Mouse (Mus musculus): ENCODE data around the gene Ankrd22. TPM values are rescaled to one million over a fixed set of nuclear protein-coding genes. Genes with fewer than 3 reads are reported as not detected.

Gene Ankrd22
- polyA plus RNA-seq, 2 experiments = 0.12 to 0.22 TPM

DNA sequence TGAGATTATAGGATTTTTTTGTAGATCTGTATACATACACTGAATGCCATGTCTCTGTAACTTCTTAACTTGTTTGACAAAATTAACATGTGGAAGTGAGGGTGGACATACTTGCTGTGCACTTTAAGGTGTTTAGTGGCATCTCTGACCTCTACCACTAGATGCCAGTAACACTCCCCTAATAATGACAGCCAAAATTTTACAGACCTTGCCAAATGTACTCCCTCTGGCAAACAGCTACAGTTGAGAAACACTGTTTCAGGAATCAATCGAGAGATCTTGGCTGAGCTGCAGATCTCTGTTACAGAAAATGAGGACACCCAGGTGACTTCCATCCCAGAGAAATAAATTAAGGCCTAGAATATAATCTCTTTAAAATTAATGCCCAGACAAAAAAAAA, 69.6 kb downstream of the Ankrd22 start:
- ATAC-seq (ENCODE audit: insufficient read depth) = no peak
- H3K9me3 ChIP-seq (ENCODE audit: control insufficient read depth, low read length) = no peaks in the 10 kb centered on the region
- H3K36me3 ChIP-seq (replicated peaks; ENCODE audit: control insufficient read depth, insufficient read depth, low read depth) = no peaks in the 10 kb centered on the region
- no peak for TF ChIP-seq EP300 (IDR thresholded peaks at IDR 0.05; ENCODE audit: low read depth)
- no peak for TF ChIP-seq CTCF (IDR thresholded peaks at IDR 0.05; ENCODE audit: low read depth)
- no peak overlapping the region for H3K4me2 ChIP-seq (ENCODE audit: low read depth)
- H3K27ac ChIP-seq = no peak overlapping the region
- DNase-seq (ENCODE audit: low read depth in 3 of 3, low spot score in 3 of 3) = no peak
- 42% methylated on average over 1 of the region's 1 CpGs for WGBS (ENCODE audit: insufficient replicate concordance)
- H3K4me3 ChIP-seq (ENCODE audit: insufficient read depth in 1 of 2, low read depth in 2 of 2, low read length in 2 of 2) = no peak overlapping the region
- no peaks in the 10 kb centered on the region for H3K27me3 ChIP-seq (ENCODE audit: control insufficient read depth, insufficient read depth, low read length)
- H3K4me1 ChIP-seq (replicated peaks; ENCODE audit: control insufficient read depth in 2 of 2, insufficient read depth in 2 of 2, low read length in 1 of 2) = no peaks in the 10 kb centered on the region
- H3K9ac ChIP-seq (replicated peaks) = no peak overlapping the region

DNA sequence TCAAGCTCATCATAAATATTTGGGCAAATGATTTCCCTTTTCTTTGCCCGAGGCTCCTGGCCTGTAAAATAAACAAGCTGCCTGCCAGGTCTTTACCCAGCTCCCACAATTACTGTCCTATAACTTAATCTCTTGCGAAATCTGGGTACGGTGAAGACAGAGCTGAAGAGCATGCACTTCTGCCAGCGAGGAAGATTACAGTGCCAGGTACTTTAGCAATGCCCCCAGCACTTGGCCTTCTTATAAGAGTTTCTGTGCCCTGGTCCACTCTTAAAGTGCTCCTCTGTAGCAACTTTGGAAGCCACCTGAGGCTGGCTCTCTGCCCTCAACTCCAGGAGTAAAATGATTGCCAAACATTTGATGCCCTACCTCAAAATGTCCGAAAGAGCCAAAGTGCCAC, 70.5 kb downstream of the Ankrd22 start:
- no peak overlapping the region for H3K4me3 ChIP-seq (ENCODE audit: insufficient read depth in 1 of 2, low read depth in 2 of 2, low read length in 2 of 2)

DNA sequence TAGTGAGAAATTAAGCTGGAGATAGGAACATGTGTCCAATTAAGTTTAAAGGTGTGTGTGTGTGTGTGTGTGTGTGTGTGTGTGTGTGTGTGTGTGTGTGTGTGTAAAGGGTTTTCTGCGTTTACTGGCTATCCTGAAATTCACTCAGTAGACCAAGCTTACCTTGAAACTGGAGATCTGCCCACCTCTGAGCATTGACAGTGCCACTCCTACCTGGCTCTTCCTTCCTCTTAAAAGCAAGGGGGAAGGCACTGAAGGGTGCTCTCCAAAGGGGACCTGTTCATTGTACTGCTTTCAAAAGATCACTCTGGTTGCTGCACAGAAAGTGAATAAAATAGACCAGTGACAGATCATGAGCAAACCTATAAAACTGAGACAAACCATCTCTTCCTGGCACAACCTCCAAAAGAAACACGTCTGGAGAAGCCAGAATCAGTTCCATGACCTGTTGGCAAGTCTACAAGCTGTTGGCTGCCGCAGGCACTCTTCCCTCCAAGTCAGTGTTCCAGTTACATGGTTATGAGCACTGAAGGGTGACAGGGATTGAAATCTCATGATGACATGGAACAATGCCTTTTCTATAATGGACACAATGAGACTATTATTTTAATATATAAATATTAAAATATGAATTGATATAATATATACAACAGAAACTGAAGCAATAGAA, 76.7 kb downstream of the Ankrd22 start:
- WGBS (ENCODE audit: insufficient replicate concordance) = 48% methylated on average over 3 of the region's 3 CpGs

More for the DNA sequence above, 70.5 kb downstream of the Ankrd22 start:
- WGBS (ENCODE audit: insufficient replicate concordance) = 54% methylated on average over 5 of the region's 5 CpGs
- H3K27me3 ChIP-seq (ENCODE audit: control insufficient read depth, insufficient read depth, low read length) = no peaks in the 10 kb centered on the region
- DNase-seq (ENCODE audit: low read depth in 3 of 3, low spot score in 3 of 3) (no peak), ATAC-seq (ENCODE audit: insufficient read depth) (no peak)
- H3K27ac ChIP-seq = no peak overlapping the region
- H3K9me3 ChIP-seq (ENCODE audit: control insufficient read depth, low read length) = no peaks in the 10 kb centered on the region
- H3K4me2 ChIP-seq (ENCODE audit: low read depth) = no peak overlapping the region
- TF ChIP-seq EP300 (IDR thresholded peaks at IDR 0.05; ENCODE audit: low read depth) (no peak), CTCF (IDR thresholded peaks at IDR 0.05; ENCODE audit: low read depth) (no peak)
- H3K4me1 ChIP-seq (replicated peaks; ENCODE audit: control insufficient read depth in 2 of 2, insufficient read depth in 2 of 2, low read length in 1 of 2) = no peaks in the 10 kb centered on the region
- H3K36me3 ChIP-seq (replicated peaks; ENCODE audit: control insufficient read depth, insufficient read depth, low read depth) = no peaks in the 10 kb centered on the region
- H3K9ac ChIP-seq (replicated peaks) = no peak overlapping the region

DNA sequence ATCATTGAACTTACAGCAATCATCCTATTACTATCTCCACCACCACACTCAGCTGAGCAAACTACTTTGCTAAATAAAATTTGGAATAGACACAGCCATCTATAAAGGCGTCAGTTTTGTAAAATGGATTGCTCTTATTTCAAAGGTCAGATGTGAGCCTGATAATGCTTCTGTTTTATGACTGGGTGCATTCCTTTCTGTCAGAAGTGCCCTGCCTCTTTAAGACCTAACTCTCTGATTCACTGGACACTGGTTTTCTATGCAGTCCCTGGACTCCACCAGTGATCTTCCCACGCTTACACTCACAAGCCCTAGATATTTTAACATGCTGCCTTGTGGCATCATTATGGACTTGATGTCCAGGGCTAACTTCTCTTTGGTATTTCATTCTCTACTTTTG, 87.7 kb downstream of the Ankrd22 start:
- Histone ChIP-seq H3K27me3 (ENCODE audit: control insufficient read depth, insufficient read depth, low read length) (no peaks in the 10 kb centered on the region), H3K9me3 (ENCODE audit: control insufficient read depth, low read length) (no peaks in the 10 kb centered on the region), H3K4me1 (replicated peaks; ENCODE audit: control insufficient read depth in 2 of 2, insufficient read depth in 2 of 2, low read length in 1 of 2) (no peaks in the 10 kb centered on the region), H3K36me3 (replicated peaks; ENCODE audit: control insufficient read depth, insufficient read depth, low read depth) (no peaks in the 10 kb centered on the region), H3K9ac (replicated peaks) (no peak overlapping the region), H3K4me3 (ENCODE audit: insufficient read depth in 1 of 2, low read depth in 2 of 2, low read length in 2 of 2) (no peak overlapping the region), H3K4me2 (ENCODE audit: low read depth) (no peak overlapping the region), H3K27ac (no peak overlapping the region)
- ATAC-seq (ENCODE audit: insufficient read depth) (no peak), DNase-seq (ENCODE audit: low read depth in 3 of 3, low spot score in 3 of 3) (no peak)
- TF ChIP-seq CTCF (IDR thresholded peaks at IDR 0.05; ENCODE audit: low read depth) = no peak
- TF ChIP-seq EP300 (IDR thresholded peaks at IDR 0.05; ENCODE audit: low read depth) = no peak
- 50% methylated on average over 2 of the region's 2 CpGs for WGBS (ENCODE audit: insufficient replicate concordance)

More for the DNA sequence above, 76.7 kb downstream of the Ankrd22 start:
- Histone ChIP-seq H3K36me3 (replicated peaks; ENCODE audit: control insufficient read depth, insufficient read depth, low read depth) (no peaks in the 10 kb centered on the region), H3K27ac (no peak overlapping the region), H3K4me3 (ENCODE audit: insufficient read depth in 1 of 2, low read depth in 2 of 2, low read length in 2 of 2) (no peak overlapping the region), H3K9me3 (ENCODE audit: control insufficient read depth, low read length) (no peaks in the 10 kb centered on the region), H3K4me1 (replicated peaks; ENCODE audit: control insufficient read depth in 2 of 2, insufficient read depth in 2 of 2, low read length in 1 of 2) (no peaks in the 10 kb centered on the region), H3K27me3 (ENCODE audit: control insufficient read depth, insufficient read depth, low read length) (no peaks in the 10 kb centered on the region), H3K9ac (replicated peaks) (no peak overlapping the region), H3K4me2 (ENCODE audit: low read depth) (no peak overlapping the region)
- no peak for TF ChIP-seq EP300 (IDR thresholded peaks at IDR 0.05; ENCODE audit: low read depth)
- no peak for TF ChIP-seq CTCF (IDR thresholded peaks at IDR 0.05; ENCODE audit: low read depth)
- DNase-seq (ENCODE audit: low read depth in 3 of 3, low spot score in 3 of 3) (no peak), ATAC-seq (ENCODE audit: insufficient read depth) (no peak)

DNA sequence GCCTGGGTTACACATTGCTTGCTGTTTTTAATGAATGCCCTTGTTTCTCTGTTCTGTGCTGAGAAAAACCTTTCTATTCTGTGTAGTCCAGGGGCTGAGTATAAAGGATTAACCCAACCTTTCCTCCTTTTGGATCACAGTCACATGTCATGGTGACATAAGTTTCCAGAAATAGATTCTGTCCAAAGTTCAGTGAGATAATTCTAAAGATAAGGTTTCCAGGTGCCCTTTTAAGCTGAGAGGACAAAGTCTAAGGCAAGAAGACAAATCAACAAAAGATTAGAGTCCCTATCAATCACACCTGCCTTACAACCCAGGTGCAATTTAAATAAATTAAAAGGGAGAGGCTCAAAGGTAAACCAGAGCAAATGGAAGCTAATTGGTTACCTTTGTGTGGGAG, 91.6 kb downstream of the Ankrd22 start:
- H3K4me3 ChIP-seq (ENCODE audit: insufficient read depth in 1 of 2, low read depth in 2 of 2, low read length in 2 of 2) = no peak overlapping the region
- TF ChIP-seq EP300 (IDR thresholded peaks at IDR 0.05; ENCODE audit: low read depth) = no peak
- TF ChIP-seq CTCF (IDR thresholded peaks at IDR 0.05; ENCODE audit: low read depth) = no peak
- H3K27ac ChIP-seq = no peak overlapping the region
- ATAC-seq (ENCODE audit: insufficient read depth) (no peak), DNase-seq (ENCODE audit: low read depth in 3 of 3, low spot score in 3 of 3) (no peak)
- H3K9me3 ChIP-seq (ENCODE audit: control insufficient read depth, low read length) = no peaks in the 10 kb centered on the region
- H3K27me3 ChIP-seq (ENCODE audit: control insufficient read depth, insufficient read depth, low read length) = no peaks in the 10 kb centered on the region
- H3K4me2 ChIP-seq (ENCODE audit: low read depth) = no peak overlapping the region
- H3K36me3 ChIP-seq (replicated peaks; ENCODE audit: control insufficient read depth, insufficient read depth, low read depth) = no peaks in the 10 kb centered on the region
- H3K4me1 ChIP-seq (replicated peaks; ENCODE audit: control insufficient read depth in 2 of 2, insufficient read depth in 2 of 2, low read length in 1 of 2) = no peaks in the 10 kb centered on the region
- no peak overlapping the region for H3K9ac ChIP-seq (replicated peaks)

Other genes with a start within 250 kb of the Ankrd22 start
- not detected in 2 replicates for gene Lipf, start 204.9 kb downstream of the Ankrd22 start, polyA plus RNA-seq (2012; rRNA removed)
- gene Lipf, start 204.9 kb downstream of the Ankrd22 start, polyA plus RNA-seq (2014; fragmentation: Nextera tagmentation; extraction: Ambion mirVana) = not detected in 2 replicates
- not detected in 2 replicates for gene Lipk, start 157.8 kb downstream of the Ankrd22 start, polyA plus RNA-seq (2012; rRNA removed)
- not detected in 2 replicates for gene Lipk, start 157.8 kb downstream of the Ankrd22 start, polyA plus RNA-seq (2014; fragmentation: Nextera tagmentation; extraction: Ambion mirVana)
- not detected in 2 replicates for gene Lipn, start 98.7 kb downstream of the Ankrd22 start, polyA plus RNA-seq (2012; rRNA removed)
- gene Lipn, start 98.7 kb downstream of the Ankrd22 start, polyA plus RNA-seq (2014; fragmentation: Nextera tagmentation; extraction: Ambion mirVana) = not detected in 2 replicates
- gene Lipm, start 65.1 kb downstream of the Ankrd22 start, polyA plus RNA-seq (2012; rRNA removed) = 0.02 TPM in 1 of 2 replicates, not detected in the other
- not detected in 2 replicates for gene Lipm, start 65.1 kb downstream of the Ankrd22 start, polyA plus RNA-seq (2014; fragmentation: Nextera tagmentation; extraction: Ambion mirVana)
- 1.3 and 1.8 TPM in 2 replicates for gene Stambpl1, start 26.2 kb upstream of the Ankrd22 start, polyA plus RNA-seq (2012; rRNA removed)
- gene Stambpl1, start 26.2 kb upstream of the Ankrd22 start, polyA plus RNA-seq (2014; fragmentation: Nextera tagmentation; extraction: Ambion mirVana) = 2.4 and 2.8 TPM in 2 replicates
- 11.2 and 12.8 TPM in 2 replicates for gene Acta2, start 89.5 kb upstream of the Ankrd22 start, polyA plus RNA-seq (2012; rRNA removed)
- 7.5 and 11.9 TPM in 2 replicates for gene Acta2, start 89.5 kb upstream of the Ankrd22 start, polyA plus RNA-seq (2014; fragmentation: Nextera tagmentation; extraction: Ambion mirVana)
- gene Fas, start 124.6 kb upstream of the Ankrd22 start, polyA plus RNA-seq (2012; rRNA removed) = 0.37 and 0.99 TPM in 2 replicates
- 2.1 and 3.2 TPM in 2 replicates for gene Fas, start 124.6 kb upstream of the Ankrd22 start, polyA plus RNA-seq (2014; fragmentation: Nextera tagmentation; extraction: Ambion mirVana)

All from liver, embryonic 14.5 days (tissue).